Mouse (Mus musculus): ENCODE results near the gene Plcb4. TPM values are rescaled to one million over a fixed set of nuclear protein-coding genes. Genes with fewer than 3 reads are reported as not detected.
"Not testable (repeated sequence)": the region's sequence is repeated elsewhere in the genome, so short reads cannot be mapped to it uniquely, and the experiment has no call there.

Gene Plcb4
- polyA plus RNA-seq, 1 experiment from 2014 or later = 24.1 TPM

- ATAC-seq (replicated peaks; ENCODE audit: low FRiP score) = 0 out of 2 replicates have a peak, but pooled peaks have one; percentile 16
- DNase-seq (ENCODE audit: low spot score) = no peak
- no peak overlapping the region for H3K4me3 ChIP-seq (ENCODE audit: low read depth, low read length)
- no peak overlapping the region for H3K4me2 ChIP-seq (ENCODE audit: low read depth, low read length, severe bottlenecking)
- WGBS = 92% methylated on average over 5 of the region's 5 CpGs
- no peak overlapping the region for H3K27ac ChIP-seq (ENCODE audit: low read depth, low read length)
- H3K27me3 ChIP-seq (ENCODE audit: control insufficient read depth, insufficient read depth, low read length) = no peaks in the 10 kb centered on the region
- no peak overlapping the region for H3K9ac ChIP-seq (ENCODE audit: low read length)
- H3K4me1 ChIP-seq (replicated peaks; ENCODE audit: control insufficient read depth, insufficient read depth, low read length) = no peaks in the 10 kb centered on the region
- H3K9me3 ChIP-seq (ENCODE audit: control insufficient read depth, low read length) = no peaks in the 10 kb centered on the region
- no peaks in the 10 kb centered on the region for H3K36me3 ChIP-seq (ENCODE audit: control insufficient read depth, insufficient read depth, low read length)
Observed at GRCm38 (mm10) chr2:135704673-135705072, 45.9 kb downstream of the Plcb4 start.

- no peaks in the 10 kb centered on the region for H3K9me3 ChIP-seq (ENCODE audit: control insufficient read depth, low read length)
- no peak overlapping the region for H3K27ac ChIP-seq (ENCODE audit: low read depth, low read length)
- WGBS = 83% methylated on average over 2 of the region's 2 CpGs
- no peaks in the 10 kb centered on the region for H3K27me3 ChIP-seq (ENCODE audit: control insufficient read depth, insufficient read depth, low read length)
- no peak overlapping the region for H3K9ac ChIP-seq (ENCODE audit: low read length)
- H3K36me3 ChIP-seq (ENCODE audit: control insufficient read depth, insufficient read depth, low read length) = no peaks in the 10 kb centered on the region
- H3K4me1 ChIP-seq (replicated peaks; ENCODE audit: control insufficient read depth, insufficient read depth, low read length) = peaks cover 10% of the 10 kb centered on the region
- ATAC-seq (replicated peaks; ENCODE audit: low FRiP score) = no peak
- no peak overlapping the region for H3K4me2 ChIP-seq (ENCODE audit: low read depth, low read length, severe bottlenecking)
- no peak for DNase-seq (ENCODE audit: low spot score)
- no peak overlapping the region for H3K4me3 ChIP-seq (ENCODE audit: low read depth, low read length)
Observed at GRCm38 (mm10) chr2:135707305-135707704, 48.5 kb downstream of the Plcb4 start.

- Histone ChIP-seq H3K4me1 (replicated peaks; ENCODE audit: control insufficient read depth, insufficient read depth, low read length) (peaks cover 18% of the 10 kb centered on the region), H3K27ac (ENCODE audit: low read depth, low read length) (no peak overlapping the region), H3K27me3 (ENCODE audit: control insufficient read depth, insufficient read depth, low read length) (no peaks in the 10 kb centered on the region), H3K36me3 (ENCODE audit: control insufficient read depth, insufficient read depth, low read length) (no peaks in the 10 kb centered on the region), H3K9me3 (ENCODE audit: control insufficient read depth, low read length) (no peaks in the 10 kb centered on the region), H3K4me2 (ENCODE audit: low read depth, low read length, severe bottlenecking) (no peak overlapping the region), H3K9ac (ENCODE audit: low read length) (no peak overlapping the region), H3K4me3 (ENCODE audit: low read depth, low read length) (no peak overlapping the region)
- no peak for ATAC-seq (replicated peaks; ENCODE audit: low FRiP score)
- 91% methylated on average over 3 of the region's 3 CpGs for WGBS
- no peak for DNase-seq (ENCODE audit: low spot score)
Observed at GRCm38 (mm10) chr2:135708386-135708785, 49.6 kb downstream of the Plcb4 start.

- Histone ChIP-seq H3K9me3 (ENCODE audit: control insufficient read depth, low read length) (no peaks in the 10 kb centered on the region), H3K4me2 (ENCODE audit: low read depth, low read length, severe bottlenecking) (no peak overlapping the region), H3K27me3 (ENCODE audit: control insufficient read depth, insufficient read depth, low read length) (no peaks in the 10 kb centered on the region), H3K4me3 (ENCODE audit: low read depth, low read length) (no peak overlapping the region), H3K4me1 (replicated peaks; ENCODE audit: control insufficient read depth, insufficient read depth, low read length) (peaks cover 18% of the 10 kb centered on the region), H3K9ac (ENCODE audit: low read length) (no peak overlapping the region), H3K36me3 (ENCODE audit: control insufficient read depth, insufficient read depth, low read length) (no peaks in the 10 kb centered on the region), H3K27ac (ENCODE audit: low read depth, low read length) (no peak overlapping the region)
- ATAC-seq (replicated peaks; ENCODE audit: low FRiP score) = no peak
- DNase-seq (ENCODE audit: low spot score) = no peak
- WGBS = 89% methylated on average over 9 of the region's 9 CpGs
Observed at GRCm38 (mm10) chr2:135708796-135709195, 50.0 kb downstream of the Plcb4 start.

GRCm38 (mm10) chr2:135709736-135710135 is 50.9 kb downstream of the Plcb4 start:
- not testable (repeated sequence) for H3K9me3 ChIP-seq (ENCODE audit: control insufficient read depth, low read length); H3K36me3 ChIP-seq (ENCODE audit: control insufficient read depth, insufficient read depth, low read length); ATAC-seq (replicated peaks; ENCODE audit: low FRiP score); H3K9ac ChIP-seq (ENCODE audit: low read length); H3K27ac ChIP-seq (ENCODE audit: low read depth, low read length); H3K4me2 ChIP-seq (ENCODE audit: low read depth, low read length, severe bottlenecking); H3K27me3 ChIP-seq (ENCODE audit: control insufficient read depth, insufficient read depth, low read length); DNase-seq (ENCODE audit: low spot score); H3K4me3 ChIP-seq (ENCODE audit: low read depth, low read length)
- H3K4me1 ChIP-seq (replicated peaks; ENCODE audit: control insufficient read depth, insufficient read depth, low read length) = peaks cover 18% of the 10 kb centered on the region

- H3K27me3 ChIP-seq (ENCODE audit: control insufficient read depth, insufficient read depth, low read length) = no peaks in the 10 kb centered on the region
- H3K9me3 ChIP-seq (ENCODE audit: control insufficient read depth, low read length) = no peaks in the 10 kb centered on the region
- 19% methylated on average over 8 of the region's 8 CpGs for WGBS
- peak; percentile 86 for DNase-seq (ENCODE audit: low spot score)
- peak overlapping the region; percentile 88 for H3K27ac ChIP-seq (ENCODE audit: low read depth, low read length)
- peak overlapping the region; percentile 11 for H3K4me3 ChIP-seq (ENCODE audit: low read depth, low read length)
- H3K4me2 ChIP-seq (ENCODE audit: low read depth, low read length, severe bottlenecking) = peak overlapping the region; percentile 34; the same call in 1 of the 2 replicates
- H3K4me1 ChIP-seq (replicated peaks; ENCODE audit: control insufficient read depth, insufficient read depth, low read length) = peaks cover 22% of the 10 kb centered on the region
- ATAC-seq (replicated peaks; ENCODE audit: low FRiP score) = peak; percentile 90
- no peak overlapping the region for H3K9ac ChIP-seq (ENCODE audit: low read length)
- no peaks in the 10 kb centered on the region for H3K36me3 ChIP-seq (ENCODE audit: control insufficient read depth, insufficient read depth, low read length)
Observed at GRCm38 (mm10) chr2:135711049-135711924, 52.5 kb downstream of the Plcb4 start.

- 5% methylated on average over 8 of the region's 8 CpGs for WGBS
- Histone ChIP-seq H3K9me3 (ENCODE audit: control insufficient read depth, low read length) (no peaks in the 10 kb centered on the region), H3K4me3 (ENCODE audit: low read depth, low read length) (peak overlapping the region; percentile 11), H3K36me3 (ENCODE audit: control insufficient read depth, insufficient read depth, low read length) (no peaks in the 10 kb centered on the region), H3K27ac (ENCODE audit: low read depth, low read length) (peak overlapping the region; percentile 88; the same call in 1 of the 2 replicates), H3K9ac (ENCODE audit: low read length) (no peak overlapping the region), H3K4me1 (replicated peaks; ENCODE audit: control insufficient read depth, insufficient read depth, low read length) (peaks cover 22% of the 10 kb centered on the region), H3K27me3 (ENCODE audit: control insufficient read depth, insufficient read depth, low read length) (no peaks in the 10 kb centered on the region), H3K4me2 (ENCODE audit: low read depth, low read length, severe bottlenecking) (peak overlapping the region; percentile 34; the same call in 1 of the 2 replicates)
- DNase-seq (ENCODE audit: low spot score) (peak; percentile 87), ATAC-seq (replicated peaks; ENCODE audit: low FRiP score) (peak; percentile 91)
Observed at GRCm38 (mm10) chr2:135711925-135712288, 53.1 kb downstream of the Plcb4 start.

GRCm38 (mm10) chr2:135712331-135712730 is 53.5 kb downstream of the Plcb4 start:
- Histone ChIP-seq H3K9ac (ENCODE audit: low read length) (peak overlapping the region; percentile 36; the same call in 1 of the 2 replicates), H3K4me2 (ENCODE audit: low read depth, low read length, severe bottlenecking) (peak overlapping the region; percentile 34; the same call in 1 of the 2 replicates), H3K4me1 (replicated peaks; ENCODE audit: control insufficient read depth, insufficient read depth, low read length) (peaks cover 24% of the 10 kb centered on the region), H3K9me3 (ENCODE audit: control insufficient read depth, low read length) (no peaks in the 10 kb centered on the region), H3K27ac (ENCODE audit: low read depth, low read length) (peak overlapping the region; percentile 61; the same call in 1 of the 2 replicates), H3K27me3 (ENCODE audit: control insufficient read depth, insufficient read depth, low read length) (no peaks in the 10 kb centered on the region), H3K36me3 (ENCODE audit: control insufficient read depth, insufficient read depth, low read length) (no peaks in the 10 kb centered on the region), H3K4me3 (ENCODE audit: low read depth, low read length) (no peak overlapping the region)
- ATAC-seq (replicated peaks; ENCODE audit: low FRiP score) (peak; percentile 41), DNase-seq (ENCODE audit: low spot score) (peak; percentile 51)
- 13% methylated on average over 5 of the region's 5 CpGs for WGBS

Data from forebrain, embryonic 11.5 days (tissue).